7 mouse cellular contexts compared by ENCODE assay signal in genomic region chr17:12506903-12507563, GRCm38 (mm10). TPM values are rescaled to one million over a fixed set of nuclear protein-coding genes. Genes with fewer than 3 reads are reported as not detected.
A peak's percentile ranks its signal among the peaks of the same experiment; 100 is the strongest.
DNase-seq lines count a peak whose midpoint lies in the region; TF ChIP-seq lines count a peak whose summit lies in the region.

No protein-coding gene starts in this region.

- no peaks in the 10 kb centered on the region for H3K79me2 ChIP-seq in heart, adult 2 months (replicated peaks; ENCODE audit: control insufficient read depth, insufficient read depth, low read length)

- H3K36me3 ChIP-seq in heart, adult 2 months (ENCODE audit: control insufficient read depth, insufficient read depth, low read length), result no peaks in the 10 kb centered on the region

- peak overlapping the region; percentile 73 for H3K27ac ChIP-seq in brown adipose tissue, adult 24 weeks (replicated peaks; ENCODE audit: low read depth, low read length)
- H3K27ac ChIP-seq in heart, adult 2 months, result peak overlapping the region; percentile 51

- H3K4me1 ChIP-seq in brown adipose tissue, adult 24 weeks (ENCODE audit: control insufficient read depth, insufficient read depth, insufficient read length, low read length), result no peaks in the 10 kb centered on the region; the same call in 1 of the 2 replicates
- no peaks in the 10 kb centered on the region for H3K4me1 ChIP-seq in heart, adult 2 months (ENCODE audit: control insufficient read depth, insufficient read depth, low read length)

- peak overlapping the region; percentile 67 for H3K4me3 ChIP-seq in brown adipose tissue, adult 24 weeks (ENCODE audit: insufficient read depth, low read depth, low read length)
- H3K4me3 ChIP-seq in heart, adult 2 months, result peak overlapping the region; percentile 42

- H3K27me3 ChIP-seq in heart, adult 2 months (ENCODE audit: control insufficient read depth, insufficient read depth, low read length), result peaks cover 2% of the 10 kb centered on the region; the same call in 1 of the 2 replicates

- intact Hi-C loops in heart, adult 2 months (cut with DNase I), result no loop called here

- H3K9ac ChIP-seq in heart, adult 2 months (ENCODE audit: low read depth, low read length), result peak overlapping the region; percentile 60

- TF ChIP-seq CTCF in heart, adult 2 months (IDR thresholded peaks at IDR 0.05), result no peak

- WGBS in heart, adult 2 months, result 2% methylated on average over 57 of the region's 65 CpGs

- TF ChIP-seq POLR2A in heart, adult 2 months (IDR thresholded peaks at IDR 0.05; ENCODE audit: insufficient read depth, low read depth, low read length), result no peak

- no peak for TF ChIP-seq EP300 in heart, adult 2 months (IDR thresholded peaks at IDR 0.05; ENCODE audit: insufficient read depth, low read depth, low read length)

- DNase-seq in Muller cell, postnatal 12 days (ENCODE audit: inconsistent ontology term), result peak; percentile 32
- peak; percentile 62 to 64 for DNase-seq in heart, adult 2 months
- DNase-seq in kidney, adult 9 months, result peak; percentile 17
- peak; percentile 56 for DNase-seq in lung, postnatal 14 days
- peak; percentile 52 for DNase-seq in testis, postnatal 10 days (ENCODE audit: low spot score)
- no peak for DNase-seq in cerebellum, adult 18-20 months

RNA-seq across cellular contexts. Expression of gene Slc22a3, which starts 0.5 kb away (rescaled TPM):
- polyA plus RNA-seq in brown adipose tissue, adult 24 weeks (2012; ENCODE audit: insufficient read depth, insufficient read length, missing spikeins), result 24.6 and 33.8 TPM in 2 replicates
- total RNA-seq in heart, adult 2 months (2021), result 10 to 100 TPM in 1 of 2 experiments, 1 to 10 TPM in 1; 9.3 to 11.3 TPM
- 5.6 and 7.7 TPM in 2 replicates for polyA plus RNA-seq in heart, adult 2 months (2012; rRNA removed)

Comparison
In these comparisons a context has a peak if more than half of its experiments do, and no peak if none do; other contexts are left out.
1. DNase-seq: peak in Muller cell, postnatal 12 days (single experiment), heart, adult 2 months (2 of 2), kidney, adult 9 months (single experiment), lung, postnatal 14 days (single experiment) and testis, postnatal 10 days (single experiment); none in cerebellum, adult 18-20 months (0 of 2).